Mouse (Mus musculus) heart, postnatal 14 days (tissue): ENCODE data around the gene Slc6a1. TPM values are rescaled to one million over a fixed set of nuclear protein-coding genes. Genes with fewer than 3 reads are reported as not detected.
A peak's percentile ranks its signal among the peaks of the same experiment; 100 is the strongest.

Source experiments
- DNase-seq, 2 experiments: peaks; one replicate each; pipeline ENCODE4 v3.0.0; 2021 to 2022
- intact Hi-C: fragments of 180-260 bp; cut with DNase I; formaldehyde crosslinking; loops from one replicate; pipeline ENCODE4 v1.15.1; 2025
- total RNA-seq, 2 experiments: library from RNA; stranded (reverse); gene quantifications; 2 replicates each; pipeline ENCODE4 v1.2.3; 2021

Slc6a1 gene
- total RNA-seq, 2 experiments from 2014 or later, result 0.07 TPM; not detected in 1

- peak; percentile 64 to 75 for DNase-seq
- intact Hi-C loops, result loop anchor here (2.0 kb wide), 2 partner anchors 116 to 354 kb away; no protein-coding TSS in a partner anchor
These were observed 62.7 kb downstream of the Slc6a1 start for GRCm38 (mm10) chr6:114345156-114345555.

- DNase-seq, result no peak
- intact Hi-C loops, result no loop called here
These were observed 65.7 kb downstream of the Slc6a1 start for GRCm38 (mm10) chr6:114347831-114348754.

GRCm38 (mm10) chr6:114354635-114355034 lies 72.2 kb downstream of the Slc6a1 start:
- intact Hi-C loops, result loop anchor here (5.0 kb wide), 1 partner anchor 33 kb away; no protein-coding TSS in a partner anchor
- DNase-seq, result no peak

GRCm38 (mm10) chr6:114358171-114358570 lies 75.7 kb downstream of the Slc6a1 start:
- intact Hi-C loops, result no loop called here

GRCm38 (mm10) chr6:114362355-114362754 lies 79.9 kb downstream of the Slc6a1 start:
- intact Hi-C loops, result no loop called here
- no peak for DNase-seq

More at GRCm38 (mm10) chr6:114358171-114358570, 75.7 kb downstream of the Slc6a1 start:
- DNase-seq, result peak; percentile 49 to 58

GRCm38 (mm10) chr6:114363740-114364139 lies 81.3 kb downstream of the Slc6a1 start:
- intact Hi-C loops, result no loop called here
- no peak for DNase-seq

- intact Hi-C loops, result no loop called here
These were observed 82.3 kb downstream of the Slc6a1 start for GRCm38 (mm10) chr6:114364734-114365133.

GRCm38 (mm10) chr6:114366191-114366590 lies 83.8 kb downstream of the Slc6a1 start:
- DNase-seq, result no peak
- intact Hi-C loops, result no loop called here

More at GRCm38 (mm10) chr6:114364734-114365133, 82.3 kb downstream of the Slc6a1 start:
- DNase-seq, result no peak

Other genes with a start within 250 kb of the Slc6a1 start
- gene Atp2b2, start 240.0 kb upstream of the Slc6a1 start, total RNA-seq, result under 1 TPM; 0.49 to 0.69 TPM
- gene Slc6a11, start 151.4 kb upstream of the Slc6a1 start, total RNA-seq, result not detected
- gene Hrh1, start 115.3 kb downstream of the Slc6a1 start, total RNA-seq, result under 1 TPM; 0.07 to 0.17 TPM